Mouse (Mus musculus) erythroblast, embryonic 14.5 days (primary cell): ENCODE results near the gene Tnfaip2.

ENCODE experiments used
- GATA1 ChIP-seq: IDR thresholded peaks from 2 replicates; pipeline ENCODE4 v1.6.1; 2012; ENCODE audit warnings: low read length, inconsistent platforms, mixed read lengths
- TAL1 ChIP-seq: IDR thresholded peaks from 3 replicates; pipeline ENCODE4 v1.6.1; 2012; ENCODE audit warnings: low read length, inconsistent platforms, mixed read lengths

DNA sequence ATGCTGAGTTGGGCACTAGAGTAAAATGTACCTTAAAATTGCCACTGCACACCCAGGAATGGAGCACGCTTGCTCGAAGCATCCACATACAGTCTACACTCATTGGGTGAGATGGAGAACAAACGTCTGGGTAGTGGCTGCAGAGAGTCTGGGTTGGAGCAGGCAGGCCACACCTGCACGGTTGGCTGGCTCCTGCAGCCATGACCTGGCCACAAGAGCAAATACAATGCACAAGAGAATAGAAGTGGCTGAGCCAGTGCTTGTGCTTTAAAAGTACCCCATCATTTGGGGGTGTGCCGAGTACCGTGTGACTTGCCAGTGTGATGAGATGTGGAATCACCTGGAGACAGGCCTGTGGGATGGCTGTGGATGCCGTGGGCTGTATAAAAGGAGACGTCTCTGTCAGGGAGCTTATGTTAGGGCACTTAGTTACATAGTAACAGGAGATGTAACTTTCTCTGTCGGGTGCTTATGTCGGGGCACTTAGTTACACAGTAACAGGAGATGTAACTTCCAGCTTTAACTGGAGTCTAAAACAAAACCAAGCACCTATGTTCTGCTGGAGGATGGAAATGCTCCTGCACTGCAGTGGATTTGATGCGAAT lies 47.1 kb downstream of the Tnfaip2 start:
- TF ChIP-seq GATA1 (no peak), TAL1 (no peak)
